Mouse (Mus musculus) C2C12 (cell line): ENCODE measurements around the gene Cenpi.

ENCODE experiments used
- CEBPB ChIP-seq: IDR thresholded peaks from one replicate; pipeline ENCODE4 v1.6.1; 2011; ENCODE audit warnings: low read depth, mild to moderate bottlenecking, control low read depth, moderate library complexity
- CTCF ChIP-seq: IDR thresholded peaks from one replicate; pipeline ENCODE4 v1.5.1; 2011; ENCODE audit not compliant: control insufficient read depth, insufficient read depth, insufficient read length
- MAX ChIP-seq: IDR thresholded peaks from one replicate; pipeline ENCODE4 v1.6.1; 2011; ENCODE audit warnings: mild to moderate bottlenecking, control low read depth

DNA sequence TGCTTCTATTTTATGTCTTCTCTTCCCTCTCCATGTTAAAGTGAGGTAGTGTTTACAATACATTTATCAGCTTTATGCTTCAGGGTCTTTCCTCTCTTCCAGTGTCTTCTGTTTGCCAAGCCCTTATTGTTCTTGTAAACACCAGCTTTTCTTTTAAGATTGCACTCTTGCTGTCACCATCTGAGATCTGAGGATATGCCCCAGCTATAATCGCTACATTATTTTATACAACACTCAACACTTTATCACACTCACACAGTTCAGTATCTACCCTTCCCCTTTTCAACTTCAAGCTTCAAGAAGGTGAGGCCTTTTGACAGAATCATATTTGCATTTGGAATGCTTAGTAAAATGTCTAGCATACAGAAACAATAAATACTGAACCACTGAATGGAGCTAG lies 4.6 kb upstream of the Cenpi start:
- TF ChIP-seq CTCF (no peak), MAX (no peak), CEBPB (no peak)
